Mouse (Mus musculus): ENCODE results near the gene Mphosph9. TPM values are rescaled to one million over a fixed set of nuclear protein-coding genes. Genes with fewer than 3 reads are reported as not detected.
"Not testable (repeated sequence)": the region's sequence is repeated elsewhere in the genome, so short reads cannot be mapped to it uniquely, and the experiment has no call there.

Gene Mphosph9
- polyA plus RNA-seq, 1 experiment from 2014 or later: 18.8 TPM

DNA sequence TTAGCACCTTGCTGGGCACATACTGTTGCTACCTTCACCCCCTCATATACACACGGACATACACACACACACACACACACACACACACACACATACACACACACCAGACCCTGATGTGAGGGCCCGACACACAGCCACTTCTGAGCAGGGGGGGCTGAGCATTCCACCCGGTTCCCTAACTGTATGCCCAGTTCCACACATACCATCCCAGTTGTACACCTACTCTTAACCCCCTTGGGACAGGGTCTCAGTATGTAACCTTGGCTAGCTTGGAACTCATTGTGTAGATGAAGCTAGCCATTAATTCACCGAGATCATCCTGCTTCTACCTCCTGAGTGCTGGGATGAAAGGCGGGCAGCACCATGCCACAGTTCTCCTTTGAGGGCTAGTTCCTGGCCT lies 107.2 kb downstream of the Mphosph9 start:
- Histone ChIP-seq H3K4me2 (no peak overlapping the region), H3K27ac (no peak overlapping the region), H3K4me1 (replicated peaks) (peaks cover 10% of the 10 kb centered on the region; the same call in 1 of the 2 replicates), H3K9ac (replicated peaks) (no peak overlapping the region), H3K27me3 (no peaks in the 10 kb centered on the region; the same call in 1 of the 2 replicates), H3K9me3 (no peaks in the 10 kb centered on the region), H3K4me3 (replicated peaks) (no peak overlapping the region), H3K36me3 (no peaks in the 10 kb centered on the region)
- no peak for ATAC-seq (ENCODE audit: insufficient number of reproducible peaks, insufficient read depth, low FRiP score, low TSS enrichment, low read depth)
- WGBS: 80% methylated on average over 5 of the region's 5 CpGs

DNA sequence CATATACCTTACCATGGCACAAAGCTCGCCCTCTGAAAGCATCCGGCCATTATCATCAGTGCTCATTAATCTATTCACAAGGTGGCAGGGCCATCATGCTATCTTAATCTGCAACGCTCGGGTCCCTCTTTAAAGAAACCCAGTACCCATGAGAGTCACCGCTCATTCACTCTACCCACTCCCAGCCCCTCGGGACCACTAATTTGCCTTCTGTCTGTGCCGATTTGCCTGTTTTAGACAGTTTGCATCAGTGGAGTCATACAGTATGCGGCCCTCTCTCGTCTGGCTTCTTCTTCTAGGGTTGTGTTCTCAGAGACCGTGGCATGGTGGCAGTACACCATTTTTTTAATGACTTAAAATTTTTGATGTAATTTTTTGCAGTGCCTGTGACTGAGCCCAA lies 108.3 kb downstream of the Mphosph9 start:
- WGBS: 88% methylated on average over 10 of the region's 10 CpGs
- H3K9me3 ChIP-seq: no peaks in the 10 kb centered on the region
- no peaks in the 10 kb centered on the region for H3K36me3 ChIP-seq
- H3K4me1 ChIP-seq (replicated peaks): peaks cover 20% of the 10 kb centered on the region
- ATAC-seq (ENCODE audit: insufficient number of reproducible peaks, insufficient read depth, low FRiP score, low TSS enrichment, low read depth): no peak
- H3K4me2 ChIP-seq: no peak overlapping the region
- no peaks in the 10 kb centered on the region; the same call in 1 of the 2 replicates for H3K27me3 ChIP-seq
- H3K27ac ChIP-seq: no peak overlapping the region
- H3K4me3 ChIP-seq (replicated peaks): no peak overlapping the region
- H3K9ac ChIP-seq (replicated peaks): no peak overlapping the region

DNA sequence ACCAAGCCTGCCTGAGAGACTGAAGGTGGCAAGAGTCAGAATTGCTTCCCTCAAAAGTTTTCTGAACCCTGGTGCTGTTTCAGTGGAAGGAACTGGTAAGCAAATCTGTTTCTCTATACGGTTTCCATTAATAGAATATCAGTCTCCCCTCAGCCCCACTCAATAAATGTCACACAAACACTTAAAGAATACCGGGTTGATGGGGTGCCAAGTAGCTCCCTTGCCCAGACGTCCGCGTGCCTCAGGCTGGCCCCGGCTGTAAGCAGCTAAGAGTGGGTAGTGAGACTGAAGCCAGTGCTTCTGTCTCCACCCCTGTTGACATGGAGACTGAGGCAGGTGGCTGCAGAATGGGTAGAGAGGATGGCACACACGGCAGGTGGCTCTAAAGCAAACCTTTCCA lies 108.8 kb downstream of the Mphosph9 start:
- Histone ChIP-seq H3K27ac (no peak overlapping the region), H3K36me3 (no peaks in the 10 kb centered on the region), H3K4me3 (replicated peaks) (no peak overlapping the region), H3K4me2 (no peak overlapping the region), H3K4me1 (replicated peaks) (peaks cover 20% of the 10 kb centered on the region), H3K9ac (replicated peaks) (no peak overlapping the region), H3K9me3 (no peaks in the 10 kb centered on the region), H3K27me3 (no peaks in the 10 kb centered on the region; the same call in 1 of the 2 replicates)
- WGBS: 59% methylated on average over 7 of the region's 7 CpGs
- ATAC-seq (ENCODE audit: insufficient number of reproducible peaks, insufficient read depth, low FRiP score, low TSS enrichment, low read depth): no peak

DNA sequence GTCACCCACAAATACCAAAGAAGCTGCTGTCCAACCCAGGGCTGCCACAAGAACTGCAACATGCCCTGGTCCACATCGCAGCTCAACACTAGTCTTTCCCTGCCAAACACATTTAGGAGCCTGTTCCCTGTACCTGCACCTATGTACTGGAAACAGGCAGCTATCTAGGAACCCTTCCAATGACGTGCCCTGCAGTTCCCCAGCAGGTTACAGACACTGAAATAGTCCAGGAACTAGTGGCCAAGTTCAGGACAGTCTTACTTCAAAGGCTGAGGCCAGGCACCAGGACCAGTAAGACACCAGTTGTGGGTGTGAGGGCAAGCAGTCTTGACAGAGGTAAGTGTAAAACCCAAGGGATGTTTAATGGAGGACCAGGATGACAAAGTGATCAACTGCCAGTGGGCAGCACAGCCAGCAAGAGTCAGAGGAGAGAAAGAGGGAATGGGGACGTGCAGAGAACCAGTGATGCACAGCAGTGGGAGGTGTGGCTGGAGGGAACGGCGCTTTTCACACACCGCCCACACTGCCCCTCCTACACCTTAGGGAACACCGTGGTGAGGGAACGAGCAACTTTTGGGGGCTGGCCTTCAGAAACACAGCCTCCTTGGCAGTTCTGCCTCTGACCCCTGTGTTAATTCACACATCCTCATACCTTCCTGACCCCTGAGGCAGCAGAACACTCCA lies 110.1 kb downstream of the Mphosph9 start:
- 43% methylated on average over 8 of the region's 8 CpGs for WGBS

DNA sequence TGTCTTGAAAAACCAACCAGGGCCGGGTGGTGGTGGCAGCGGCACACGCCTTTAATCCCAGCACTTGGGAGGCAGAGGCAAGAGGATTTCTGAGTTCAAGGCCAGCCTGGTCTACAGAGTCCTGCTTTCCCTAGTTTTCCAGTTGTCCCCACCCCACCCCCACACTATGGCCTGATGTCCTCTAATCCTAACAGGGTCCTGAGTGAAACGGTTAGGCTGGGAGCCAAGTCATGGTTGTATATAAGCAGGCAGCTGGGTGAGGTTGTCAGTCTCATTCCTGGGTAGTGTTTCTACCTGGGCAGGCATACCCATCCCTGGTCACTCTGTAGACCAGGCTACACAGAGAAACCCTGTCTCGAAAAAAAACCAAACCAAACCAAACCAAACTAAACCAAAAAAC lies 110.7 kb downstream of the Mphosph9 start:
- H3K9me3 ChIP-seq; H3K27ac ChIP-seq; H3K9ac ChIP-seq (replicated peaks); H3K27me3 ChIP-seq; H3K4me2 ChIP-seq; H3K36me3 ChIP-seq; ATAC-seq (ENCODE audit: insufficient number of reproducible peaks, insufficient read depth, low FRiP score, low TSS enrichment, low read depth); H3K4me3 ChIP-seq (replicated peaks): not testable (repeated sequence)
- peaks cover 20% of the 10 kb centered on the region for H3K4me1 ChIP-seq (replicated peaks)
- WGBS: 89% methylated on average over 5 of the region's 5 CpGs

More for the DNA sequence above, 110.1 kb downstream of the Mphosph9 start:
- Histone ChIP-seq H3K27ac (no peak overlapping the region), H3K4me2 (no peak overlapping the region), H3K36me3 (no peaks in the 10 kb centered on the region), H3K4me3 (replicated peaks) (no peak overlapping the region), H3K27me3 (no peaks in the 10 kb centered on the region), H3K9ac (replicated peaks) (no peak overlapping the region), H3K4me1 (replicated peaks) (peaks cover 20% of the 10 kb centered on the region), H3K9me3 (no peaks in the 10 kb centered on the region)
- no peak for ATAC-seq (ENCODE audit: insufficient number of reproducible peaks, insufficient read depth, low FRiP score, low TSS enrichment, low read depth)

DNA sequence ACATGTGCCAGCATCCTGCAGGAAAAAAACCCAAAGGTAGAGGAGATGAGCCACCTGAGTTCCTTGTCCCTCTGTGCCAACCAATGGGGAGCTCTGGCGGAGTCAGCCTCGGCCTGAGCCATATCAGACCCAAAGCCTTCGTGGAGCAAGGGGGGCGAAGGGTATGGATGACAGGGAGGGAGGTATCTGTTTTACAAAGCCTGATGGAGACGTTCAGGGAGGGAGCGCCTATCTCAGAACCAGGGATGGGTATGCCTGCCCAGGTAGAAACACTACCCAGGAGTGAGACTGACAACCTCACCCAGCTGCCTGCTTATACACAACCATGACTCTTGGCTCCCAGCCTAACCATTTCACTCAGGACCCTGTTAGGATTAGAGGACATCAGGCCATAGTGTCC lies 111.4 kb downstream of the Mphosph9 start:
- H3K9ac ChIP-seq (replicated peaks): no peak overlapping the region
- H3K4me3 ChIP-seq (replicated peaks): no peak overlapping the region
- no peaks in the 10 kb centered on the region for H3K27me3 ChIP-seq
- H3K4me1 ChIP-seq (replicated peaks): peaks cover 18% of the 10 kb centered on the region
- WGBS: 91% methylated on average over 6 of the region's 6 CpGs
- no peaks in the 10 kb centered on the region for H3K9me3 ChIP-seq
- H3K36me3 ChIP-seq: no peaks in the 10 kb centered on the region
- ATAC-seq (ENCODE audit: insufficient number of reproducible peaks, insufficient read depth, low FRiP score, low TSS enrichment, low read depth): no peak
- H3K4me2 ChIP-seq: no peak overlapping the region
- no peak overlapping the region for H3K27ac ChIP-seq

DNA sequence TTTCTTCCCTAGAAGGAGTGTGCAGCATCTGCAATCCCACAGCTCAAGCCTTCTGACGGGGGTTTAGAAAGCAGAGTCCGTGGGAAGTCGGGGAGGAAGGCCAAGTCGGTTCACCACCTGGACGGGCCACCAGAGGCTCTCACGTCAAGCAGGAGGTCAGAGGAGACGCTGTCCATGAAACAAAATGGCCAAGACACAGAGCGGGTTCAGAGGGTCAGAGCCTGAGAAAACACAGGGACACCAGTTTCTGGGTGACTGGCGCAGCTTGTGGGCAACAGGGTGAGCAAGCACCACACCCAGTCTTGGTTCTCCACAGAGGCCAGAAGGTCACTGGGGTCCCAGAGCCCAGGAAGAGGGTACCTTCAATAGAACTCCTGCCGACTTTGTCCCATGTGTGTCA lies 112.1 kb downstream of the Mphosph9 start:
- Histone ChIP-seq H3K4me3 (replicated peaks) (no peak overlapping the region), H3K4me1 (replicated peaks) (peaks cover 17% of the 10 kb centered on the region), H3K4me2 (no peak overlapping the region), H3K9ac (replicated peaks) (no peak overlapping the region), H3K36me3 (no peaks in the 10 kb centered on the region), H3K27me3 (no peaks in the 10 kb centered on the region), H3K9me3 (no peaks in the 10 kb centered on the region), H3K27ac (no peak overlapping the region)
- no peak for ATAC-seq (ENCODE audit: insufficient number of reproducible peaks, insufficient read depth, low FRiP score, low TSS enrichment, low read depth)
- 81% methylated on average over 10 of the region's 10 CpGs for WGBS

DNA sequence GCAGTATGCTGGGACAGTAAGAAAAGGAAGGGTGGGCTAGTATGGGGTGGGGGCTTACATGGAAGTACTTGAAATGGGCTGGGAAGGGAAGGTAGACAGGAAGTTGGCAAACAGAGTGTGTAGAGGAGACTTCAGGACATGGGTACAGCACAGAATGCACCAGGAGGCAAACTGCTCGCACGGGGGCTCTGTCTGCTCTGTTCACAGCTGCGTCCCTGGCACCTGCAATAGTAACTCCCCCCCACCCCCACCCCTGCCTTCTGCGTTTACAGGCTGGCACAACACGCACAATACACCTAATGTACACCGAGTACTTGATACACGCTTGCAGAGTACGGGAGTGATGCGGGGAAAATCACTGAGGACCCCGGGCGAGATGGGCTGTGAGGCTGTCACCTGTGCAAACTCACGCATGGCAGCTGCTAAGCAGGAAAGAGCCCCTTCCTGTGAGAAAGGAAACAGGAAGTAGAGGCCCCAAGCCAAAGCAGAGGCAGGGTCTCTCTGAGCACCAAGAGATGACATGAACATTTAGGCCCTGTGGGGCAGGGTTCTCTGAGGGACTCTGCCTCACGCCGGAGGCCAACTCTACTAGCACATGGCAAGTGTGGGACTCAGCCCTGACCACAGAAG lies 113.1 kb downstream of the Mphosph9 start:
- H3K27me3 ChIP-seq: no peaks in the 10 kb centered on the region
- no peaks in the 10 kb centered on the region for H3K9me3 ChIP-seq
- H3K36me3 ChIP-seq: no peaks in the 10 kb centered on the region
- H3K4me1 ChIP-seq (replicated peaks): peaks cover 17% of the 10 kb centered on the region
- H3K9ac ChIP-seq (replicated peaks): no peak overlapping the region
- H3K4me2 ChIP-seq: no peak overlapping the region
- ATAC-seq (ENCODE audit: insufficient number of reproducible peaks, insufficient read depth, low FRiP score, low TSS enrichment, low read depth): no peak
- peak overlapping the region; percentile 50; the same call in 1 of the 2 replicates for H3K27ac ChIP-seq
- WGBS: 78% methylated on average over 14 of the region's 14 CpGs
- no peak overlapping the region for H3K4me3 ChIP-seq (replicated peaks)

DNA sequence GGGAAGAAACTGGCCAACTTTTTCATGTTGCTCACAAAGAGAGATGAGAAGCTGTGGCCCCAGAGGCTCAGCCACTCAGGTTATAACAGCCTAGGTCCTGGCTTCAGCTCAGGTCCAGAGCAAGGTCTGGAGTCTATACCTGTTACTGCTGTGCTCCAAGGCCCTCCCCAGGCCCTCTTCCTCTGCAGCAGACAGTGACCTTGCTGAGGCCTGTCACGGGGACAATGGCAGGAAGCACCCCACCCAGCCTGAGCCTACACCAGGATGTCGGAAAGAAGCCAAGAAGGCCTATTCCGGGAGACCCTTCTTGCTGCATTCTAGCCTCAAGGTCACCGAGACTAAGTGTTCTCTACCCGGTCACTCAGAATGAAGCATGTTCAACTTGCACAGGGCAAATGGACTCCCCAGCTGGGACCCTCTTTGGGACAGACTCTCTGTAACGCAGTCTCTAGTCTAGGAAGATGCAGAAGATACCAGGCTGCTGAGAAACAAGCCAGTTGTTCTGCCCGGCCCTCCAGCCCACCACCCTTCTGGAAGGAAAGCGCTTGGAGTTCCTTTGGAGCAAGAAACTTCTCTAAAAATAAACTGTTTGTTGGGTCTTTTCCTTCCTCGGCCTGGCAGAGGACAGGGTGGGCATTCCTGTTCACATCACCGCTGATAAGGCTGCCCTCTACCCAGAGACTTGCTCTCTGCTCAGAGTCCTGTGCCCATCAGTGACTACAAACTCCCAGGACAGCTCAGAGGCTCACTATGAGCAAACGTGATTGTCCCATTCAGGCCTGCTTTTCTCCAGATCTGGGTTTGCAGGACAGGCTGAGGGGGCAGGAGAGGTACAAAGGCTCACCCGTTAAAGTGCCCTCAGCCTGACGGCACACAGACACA lies 113.9 kb downstream of the Mphosph9 start:
- Histone ChIP-seq H3K9ac (replicated peaks) (no peak overlapping the region), H3K36me3 (no peaks in the 10 kb centered on the region), H3K27me3 (no peaks in the 10 kb centered on the region), H3K4me2 (no peak overlapping the region), H3K4me3 (replicated peaks) (no peak overlapping the region), H3K27ac (peak overlapping the region; percentile 50; the same call in 1 of the 2 replicates), H3K9me3 (no peaks in the 10 kb centered on the region), H3K4me1 (replicated peaks) (peaks cover 17% of the 10 kb centered on the region)
- 84% methylated on average over 13 of the region's 13 CpGs for WGBS
- no peak for ATAC-seq (ENCODE audit: insufficient number of reproducible peaks, insufficient read depth, low FRiP score, low TSS enrichment, low read depth)

DNA sequence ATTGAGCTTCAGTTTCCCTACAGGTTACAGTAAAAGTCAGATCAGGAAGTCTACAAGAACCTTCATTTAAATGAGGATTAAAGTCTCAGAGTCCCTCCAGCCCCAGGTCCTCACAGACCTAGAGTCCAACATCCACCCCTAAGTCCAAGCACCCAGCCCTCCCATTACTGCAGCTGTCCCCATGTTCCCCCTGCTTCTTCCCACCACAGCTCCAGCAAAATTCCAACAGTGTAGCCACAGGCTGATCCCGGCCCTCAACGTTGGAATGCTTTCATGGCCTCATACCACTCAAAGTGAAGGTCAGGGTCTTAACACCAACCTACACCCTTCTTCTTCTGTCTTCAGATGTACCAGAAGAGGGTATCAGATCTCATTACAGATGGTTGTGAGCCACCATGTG lies 116.1 kb downstream of the Mphosph9 start:
- Histone ChIP-seq H3K36me3 (no peaks in the 10 kb centered on the region), H3K4me2 (no peak overlapping the region), H3K9me3 (no peaks in the 10 kb centered on the region), H3K27me3 (no peaks in the 10 kb centered on the region), H3K4me3 (replicated peaks) (no peak overlapping the region), H3K4me1 (replicated peaks) (peaks cover 17% of the 10 kb centered on the region), H3K27ac (no peak overlapping the region), H3K9ac (replicated peaks) (no peak overlapping the region)
- 86% methylated on average over 2 of the region's 2 CpGs for WGBS
- no peak for ATAC-seq (ENCODE audit: insufficient number of reproducible peaks, insufficient read depth, low FRiP score, low TSS enrichment, low read depth)

DNA sequence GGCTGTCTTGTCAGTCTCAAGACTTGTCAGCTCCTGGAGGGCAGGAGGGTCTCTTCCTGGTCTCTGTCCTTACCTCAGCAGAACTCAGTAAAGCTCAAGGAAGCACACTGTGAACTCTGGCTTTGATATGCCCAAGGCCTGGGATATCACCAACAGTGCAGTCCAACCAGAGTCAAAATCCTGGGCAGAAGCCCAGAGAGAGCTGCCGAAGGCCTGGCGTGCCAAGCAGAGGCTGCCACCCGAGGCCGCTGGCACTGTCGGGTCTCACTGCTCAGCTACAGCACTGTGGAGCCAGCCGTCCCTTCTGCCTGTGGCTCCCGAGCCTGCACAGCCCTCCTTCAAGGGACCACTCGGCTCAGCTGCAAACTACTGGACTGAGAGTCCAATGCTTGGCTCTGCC lies 116.5 kb downstream of the Mphosph9 start:
- H3K27ac ChIP-seq: no peak overlapping the region

More for the DNA sequence above, 116.5 kb downstream of the Mphosph9 start:
- H3K36me3 ChIP-seq: no peaks in the 10 kb centered on the region
- no peaks in the 10 kb centered on the region for H3K27me3 ChIP-seq
- peaks cover 22% of the 10 kb centered on the region for H3K4me1 ChIP-seq (replicated peaks)
- ATAC-seq (ENCODE audit: insufficient number of reproducible peaks, insufficient read depth, low FRiP score, low TSS enrichment, low read depth): no peak
- 87% methylated on average over 8 of the region's 8 CpGs for WGBS
- H3K4me2 ChIP-seq: no peak overlapping the region
- no peak overlapping the region for H3K4me3 ChIP-seq (replicated peaks)
- H3K9ac ChIP-seq (replicated peaks): no peak overlapping the region
- no peaks in the 10 kb centered on the region for H3K9me3 ChIP-seq

Data from limb, embryonic 12.5 days (tissue).